19 mouse cellular contexts compared by ENCODE assay signal in the genomic region with DNA sequence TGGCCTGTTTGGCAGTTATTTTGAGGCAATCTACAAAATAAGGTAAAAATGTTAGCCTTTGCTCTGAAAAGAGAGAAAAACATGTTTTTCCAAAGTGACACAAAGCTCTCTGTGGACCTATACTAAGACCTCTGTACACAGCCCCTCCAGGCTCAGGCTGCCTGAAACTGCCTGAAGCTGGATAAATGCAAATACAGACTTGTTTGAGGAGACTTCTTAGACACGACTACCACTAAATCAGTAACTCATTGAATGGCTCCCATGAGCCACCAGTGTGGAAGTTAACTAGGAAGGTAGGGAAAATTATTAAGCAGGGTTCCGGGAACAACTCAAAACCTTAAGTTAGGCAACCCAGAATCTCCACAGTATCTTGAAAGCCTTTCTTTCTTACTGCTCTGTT. TPM values are rescaled to one million over a fixed set of nuclear protein-coding genes. Genes with fewer than 3 reads are reported as not detected.
A peak's percentile ranks its signal among the peaks of the same experiment; 100 is the strongest.
DNase-seq lines count a peak whose midpoint lies in the region; ATAC-seq and TF ChIP-seq lines count a peak whose summit lies in the region.
"Had no signal": no experiment of that assay in that cellular context is flagged by ENCODE, and none has a peak within 500 bp of the region (broad histone marks: within the 10 kb centered on the region; RNA-seq: fewer than 3 reads in every experiment).

No protein-coding gene starts in this region.

- H3K4me2 ChIP-seq in liver, postnatal 0 days (ENCODE audit: low read depth, low read length), result no peak overlapping the region
- H3K4me2 ChIP-seq: heart, embryonic 15.5 days; limb, embryonic 15.5 days; midbrain, embryonic 13.5 days; neural tube, embryonic 13.5 days had no signal

- no peak for TF ChIP-seq EP300 in liver, postnatal 0 days (IDR thresholded peaks at IDR 0.05; ENCODE audit: low read depth)

- H3K27ac ChIP-seq in liver, postnatal 0 days (ENCODE audit: low read depth), result no peak overlapping the region
- H3K27ac ChIP-seq in kidney, adult 2 months (ENCODE audit: insufficient read depth, low read depth, low read length), result no peak overlapping the region
- H3K27ac ChIP-seq in forebrain, embryonic 10.5 days, result no peak overlapping the region
- H3K27ac ChIP-seq: heart, embryonic 15.5 days; limb, embryonic 15.5 days; midbrain, embryonic 13.5 days; neural tube, embryonic 13.5 days had no signal

- no peak overlapping the region for H3K9ac ChIP-seq in liver, postnatal 0 days (replicated peaks)
- H3K9ac ChIP-seq: heart, embryonic 15.5 days; limb, embryonic 15.5 days; midbrain, embryonic 13.5 days; neural tube, embryonic 13.5 days had no signal

- DNase-seq in liver, postnatal 0 days, result no peak
- no peak for DNase-seq in liver
- DNase-seq in kidney, adult 2 months, result peak; percentile 63
- DNase-seq in kidney, postnatal 14 days, result peak; percentile 20
- DNase-seq in cerebellum, postnatal 14 days, result no peak
- no peak for DNase-seq in forebrain, embryonic 10.5 days (ENCODE audit: extremely low spot score, low spot score)
- DNase-seq: adrenal gland, adult 2 months; B cell, adult 2 months; cerebellum, adult 8-10 months; gastrocnemius, postnatal 25 days; spleen, adult 18-20 months; thymus, adult 18-20 months; thymus, postnatal 4 days had no signal

- 65% methylated on average over 2 of the region's 2 CpGs for WGBS in liver, postnatal 0 days (ENCODE audit: insufficient replicate concordance)
- 38% methylated on average over 2 of the region's 2 CpGs for WGBS in kidney, adult 2 months
- WGBS in forebrain, embryonic 10.5 days, result 86% methylated on average over 2 of the region's 2 CpGs

- no peaks in the 10 kb centered on the region for H3K36me3 ChIP-seq in liver, postnatal 0 days (replicated peaks; ENCODE audit: insufficient read depth, low read length)
- H3K36me3 ChIP-seq in kidney, adult 2 months (ENCODE audit: control insufficient read depth, insufficient read depth, low read length), result no peaks in the 10 kb centered on the region
- H3K36me3 ChIP-seq in forebrain, embryonic 10.5 days (replicated peaks), result no peaks in the 10 kb centered on the region
- H3K36me3 ChIP-seq: heart, embryonic 15.5 days; limb, embryonic 15.5 days; midbrain, embryonic 13.5 days; neural tube, embryonic 13.5 days had no signal

- no peak for TF ChIP-seq CTCF in liver, postnatal 0 days (IDR thresholded peaks at IDR 0.05; ENCODE audit: low read depth)
- no peak for TF ChIP-seq CTCF in kidney, adult 2 months (conservative IDR thresholded peaks at IDR 0.05; ENCODE audit: insufficient read depth, insufficient read length, low read depth, low read length)

- peak; percentile 48 for ATAC-seq in liver, postnatal 0 days
- ATAC-seq in activated CD4-positive, CD25-positive, alpha-beta regulatory T cell, adult 4 months, result no peak
- ATAC-seq: forebrain, embryonic 14.5 days; midbrain, embryonic 13.5 days had no signal

- H3K4me3 ChIP-seq in liver, postnatal 0 days (ENCODE audit: low read depth, low read length), result no peak overlapping the region
- H3K4me3 ChIP-seq in kidney, adult 2 months (ENCODE audit: insufficient read depth, low read depth, low read length), result no peak overlapping the region
- H3K4me3 ChIP-seq in forebrain, embryonic 10.5 days, result no peak overlapping the region
- H3K4me3 ChIP-seq: heart, embryonic 15.5 days; limb, embryonic 15.5 days; midbrain, embryonic 13.5 days; neural tube, embryonic 13.5 days had no signal

- no peak for TF ChIP-seq POLR2A in kidney, adult 2 months (IDR thresholded peaks at IDR 0.05; ENCODE audit: low read depth, low read length)

- H3K27me3 ChIP-seq in liver, postnatal 0 days (ENCODE audit: insufficient read depth, low read length), result no peaks in the 10 kb centered on the region
- no peaks in the 10 kb centered on the region for H3K27me3 ChIP-seq in kidney, adult 2 months (replicated peaks; ENCODE audit: control insufficient read depth, insufficient read depth, low read length)
- H3K27me3 ChIP-seq in forebrain, embryonic 10.5 days (ENCODE audit: poor library complexity, severe bottlenecking), result no peaks in the 10 kb centered on the region
- H3K27me3 ChIP-seq: heart, embryonic 15.5 days; limb, embryonic 15.5 days; midbrain, embryonic 13.5 days; neural tube, embryonic 13.5 days had no signal

- no peaks in the 10 kb centered on the region for H3K9me3 ChIP-seq in liver, postnatal 0 days (ENCODE audit: low read length)
- H3K9me3 ChIP-seq in forebrain, embryonic 10.5 days, result no peaks in the 10 kb centered on the region
- H3K9me3 ChIP-seq: heart, embryonic 15.5 days; limb, embryonic 15.5 days; midbrain, embryonic 13.5 days; neural tube, embryonic 13.5 days had no signal

- H3K4me1 ChIP-seq in liver, postnatal 0 days (ENCODE audit: insufficient read depth), result no peaks in the 10 kb centered on the region
- no peaks in the 10 kb centered on the region; the same call in 1 of the 2 replicates for H3K4me1 ChIP-seq in kidney, adult 2 months (ENCODE audit: control insufficient read depth, insufficient read depth, low read length)
- no peaks in the 10 kb centered on the region for H3K4me1 ChIP-seq in forebrain, embryonic 10.5 days
- H3K4me1 ChIP-seq: heart, embryonic 15.5 days; limb, embryonic 15.5 days; midbrain, embryonic 13.5 days; neural tube, embryonic 13.5 days had no signal

RNA-seq across cellular contexts. Expression of a gene that starts 17.8 kb away (rescaled TPM):
- 2.0 TPM in 2 replicates for polyA plus RNA-seq in liver, postnatal 0 days (2015; fragmentation: Nextera tagmentation; extraction: Ambion mirVana)
- 0.69 and 0.84 TPM in 2 replicates for polyA plus RNA-seq in kidney, adult 2 months (2012; rRNA removed)
- polyA plus RNA-seq in activated CD4-positive, CD25-positive, alpha-beta regulatory T cell, adult 4 months (2017; shearing (Covaris generic)), result 1 to 10 TPM in 1 of 2 experiments, under 1 TPM in 1; 0.97 to 1.9 TPM
- 11.3 and 12.1 TPM in 2 replicates for polyA plus RNA-seq in forebrain, embryonic 10.5 days (2016; fragmentation: Nextera tagmentation; extraction: Ambion mirVana)

RNA-seq across cellular contexts. Expression of a gene that starts 43.4 kb away (rescaled TPM):
- 4.6 and 6.7 TPM in 2 replicates for polyA plus RNA-seq in liver, postnatal 0 days (2015; fragmentation: Nextera tagmentation; extraction: Ambion mirVana)
- 5.7 and 7.1 TPM in 2 replicates for polyA plus RNA-seq in kidney, adult 2 months (2012; rRNA removed)
- polyA plus RNA-seq in activated CD4-positive, CD25-positive, alpha-beta regulatory T cell, adult 4 months (2017; shearing (Covaris generic)), result 10 to 100 TPM; 11.0 to 12.5 TPM
- polyA plus RNA-seq in forebrain, embryonic 10.5 days (2016; fragmentation: Nextera tagmentation; extraction: Ambion mirVana), result 16.4 and 19.2 TPM in 2 replicates

Comparison
In these comparisons a context has a peak if more than half of its experiments do, and no peak if none do; other contexts are left out.
1. DNase-seq: peak in kidney, adult 2 months (single experiment) and kidney, postnatal 14 days (single experiment); none in liver, postnatal 0 days (single experiment), liver (single experiment), cerebellum, postnatal 14 days (0 of 2) and forebrain, embryonic 10.5 days (single experiment).